Mouse (Mus musculus) spleen, adult 2 months (tissue): ENCODE data around the gene Reln.

Experiments
- CTCF ChIP-seq: fragments of 200-500 bp; IDR thresholded peaks from 2 replicates; pipeline ENCODE4 v1.5.1; 2011; ENCODE audit warnings: mild to moderate bottlenecking, inconsistent platforms; ENCODE audit not compliant: insufficient read depth, insufficient read length, insufficient replicate concordance; ENCODE audit errors: extremely low read depth
- POLR2A ChIP-seq: fragments of 200-500 bp; IDR thresholded peaks from 2 replicates; pipeline ENCODE4 v1.6.1; 2011; ENCODE audit warnings: low read depth, low read length, inconsistent platforms

- no peak for TF ChIP-seq CTCF
- TF ChIP-seq POLR2A: no peak
Observed at GRCm38 (mm10) chr5:22344976-22345651, 612 bp upstream of the Reln start.
